Mouse (Mus musculus): ENCODE measurements at regions not wholly inside any gene's neighbourhood (a gene's known extent, or its start where the extent isn't known, plus 50 kb on each side); places are given as distances from the start of the nearest gene placed in this dataset.

DNA sequence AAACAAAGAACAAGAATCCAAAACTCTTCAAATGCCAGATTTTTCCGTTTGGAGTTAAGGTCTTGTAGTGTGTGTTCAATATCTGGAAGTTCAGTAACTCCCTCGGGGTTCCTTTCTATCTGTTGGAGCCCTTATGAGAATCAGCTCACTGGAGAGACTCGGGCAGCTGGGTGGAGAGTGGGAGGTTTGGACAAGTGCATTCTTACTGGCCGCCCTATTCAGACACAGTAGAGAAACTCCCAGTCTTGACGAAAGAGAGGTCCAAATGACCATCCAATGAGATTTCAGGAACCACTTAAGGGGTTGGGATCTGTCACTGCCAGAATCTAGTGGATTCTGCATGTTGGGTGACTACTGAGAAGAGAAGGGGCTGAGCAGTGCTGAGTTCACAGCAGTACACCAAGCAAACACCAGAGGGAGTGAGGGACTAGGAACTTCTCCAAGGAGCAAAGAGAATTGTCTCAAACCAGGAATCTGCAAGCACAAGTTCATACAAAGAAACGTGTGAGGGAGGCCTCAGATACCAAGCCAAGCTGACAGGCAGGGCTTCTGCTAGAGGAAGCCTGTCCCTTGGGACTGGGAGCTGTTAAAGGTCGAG is 310.0 kb upstream of the Magi2 start:
- peak in 1 of 2 experiments; percentile 19 for DNase-seq (ENCODE audit: low spot score in 2 of 2)

DNA sequence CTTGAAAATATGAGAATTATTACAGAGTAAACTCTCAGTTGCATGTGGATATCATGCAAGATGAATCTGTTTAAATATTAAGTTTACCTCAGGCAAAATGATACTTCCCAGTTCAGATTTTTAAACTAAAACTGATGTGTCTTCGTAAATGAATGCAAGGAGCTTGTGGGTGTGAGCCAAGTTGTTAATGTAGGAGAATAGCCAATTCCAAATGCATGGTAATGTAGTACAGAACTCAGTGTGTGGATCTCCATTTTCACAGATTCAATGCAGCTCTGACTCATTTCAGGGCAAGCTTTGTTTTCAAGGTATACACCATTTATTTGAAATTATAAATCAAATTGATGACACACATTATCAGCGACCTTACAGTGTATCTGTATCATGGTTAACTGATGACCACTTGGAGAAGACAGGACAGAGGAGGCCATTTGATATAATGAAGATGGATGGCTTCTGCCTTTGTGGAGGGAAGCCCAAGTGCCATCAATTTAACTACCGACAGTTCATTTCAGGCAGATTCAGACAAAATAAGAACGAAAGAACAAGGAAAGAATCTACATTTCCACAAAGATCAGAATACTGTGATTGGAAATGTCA is 272.9 kb upstream of the Magi2 start:
- no peak for DNase-seq (ENCODE audit: low spot score in 2 of 2)

Data from gastrocnemius, postnatal 4 days (tissue).